Mouse (Mus musculus) testis, postnatal 14 days (tissue): ENCODE data around the gene Eif2b2.

Experiments
- DNase-seq: peaks from one replicate; pipeline ENCODE4 v3.0.0; 2021; ENCODE audit warnings: low spot score

The Eif2b2 gene

DNA sequence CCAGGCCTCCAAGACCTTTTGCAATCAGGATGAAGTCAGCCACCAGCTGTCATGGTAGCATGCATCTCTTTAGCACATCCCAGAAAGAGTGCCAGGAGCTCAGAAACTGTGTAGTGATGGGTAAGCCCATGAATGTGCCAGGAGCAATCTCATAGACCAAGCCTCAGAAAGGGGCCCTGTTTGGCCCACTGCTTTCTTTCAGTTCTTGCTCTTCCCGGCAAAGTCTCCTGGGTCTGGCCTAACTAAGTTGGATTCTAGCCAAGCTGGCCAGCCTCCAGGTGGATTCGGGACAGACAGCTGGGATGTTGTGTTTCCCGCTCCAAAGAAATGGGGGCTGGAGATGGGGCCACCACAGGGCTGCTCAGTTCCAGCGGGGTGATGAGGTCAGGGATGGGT is 24.7 kb upstream of the Eif2b2 start:
- peak; percentile 67 for DNase-seq

DNA sequence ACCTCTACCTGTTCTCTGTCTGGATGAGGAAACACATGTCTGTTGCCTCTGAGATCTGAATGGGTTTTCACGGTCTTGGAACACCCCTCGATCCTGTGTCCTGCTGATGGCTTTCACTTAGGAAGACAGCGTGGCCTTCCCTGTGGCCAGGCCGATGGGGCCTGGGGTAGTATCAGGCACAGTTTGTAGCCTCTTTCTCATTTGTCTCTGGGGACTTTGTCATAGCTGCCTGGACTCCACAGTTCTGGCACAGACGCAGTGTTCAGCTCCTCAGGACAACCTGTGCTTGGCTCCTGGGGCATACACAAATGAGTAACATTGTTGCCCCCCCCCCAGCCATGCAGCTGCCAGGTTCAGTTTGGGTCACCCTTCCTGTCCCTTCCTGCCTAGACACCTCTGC is 24.2 kb upstream of the Eif2b2 start:
- DNase-seq = peak; percentile 42

DNA sequence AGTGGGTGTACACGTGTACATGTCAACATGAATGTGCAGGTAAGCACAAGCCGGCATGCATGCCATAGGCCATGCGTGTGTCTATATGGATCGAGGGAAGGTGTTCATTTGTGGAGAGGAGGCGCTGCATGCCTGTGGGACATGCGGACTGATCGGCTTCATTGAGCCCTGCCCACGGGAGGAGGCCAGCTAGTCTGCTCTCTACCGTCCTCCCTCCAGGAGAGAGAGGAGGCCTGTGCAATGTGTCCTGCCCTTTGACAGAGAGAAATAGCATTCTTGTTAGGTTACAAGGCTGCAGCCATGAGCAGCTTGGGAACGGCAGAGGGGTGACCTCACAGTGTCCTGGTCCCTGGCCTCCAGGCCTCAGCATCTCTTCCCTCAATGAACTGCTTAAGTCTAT is 23.1 kb upstream of the Eif2b2 start:
- no peak for DNase-seq

DNA sequence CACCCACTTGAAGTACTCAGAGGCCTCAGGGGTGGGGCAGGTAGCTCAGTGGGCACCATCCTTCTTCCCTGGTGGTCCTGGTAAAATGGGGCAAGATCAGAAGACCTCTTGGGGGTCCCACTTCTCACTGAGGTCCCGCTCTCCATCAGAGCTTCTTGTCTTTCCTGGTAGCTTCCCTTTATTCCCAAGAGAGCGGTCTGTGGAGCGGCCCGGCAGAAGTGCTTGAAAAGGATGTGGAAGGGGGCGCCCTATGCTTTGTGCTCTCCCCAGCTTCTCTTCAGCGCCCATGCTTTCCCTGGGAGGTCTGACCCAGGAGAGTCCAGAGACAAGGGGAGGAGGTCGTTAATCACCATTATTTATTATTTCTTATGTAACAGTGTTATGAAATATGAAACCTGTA is 21.9 kb upstream of the Eif2b2 start:
- DNase-seq = no peak

DNA sequence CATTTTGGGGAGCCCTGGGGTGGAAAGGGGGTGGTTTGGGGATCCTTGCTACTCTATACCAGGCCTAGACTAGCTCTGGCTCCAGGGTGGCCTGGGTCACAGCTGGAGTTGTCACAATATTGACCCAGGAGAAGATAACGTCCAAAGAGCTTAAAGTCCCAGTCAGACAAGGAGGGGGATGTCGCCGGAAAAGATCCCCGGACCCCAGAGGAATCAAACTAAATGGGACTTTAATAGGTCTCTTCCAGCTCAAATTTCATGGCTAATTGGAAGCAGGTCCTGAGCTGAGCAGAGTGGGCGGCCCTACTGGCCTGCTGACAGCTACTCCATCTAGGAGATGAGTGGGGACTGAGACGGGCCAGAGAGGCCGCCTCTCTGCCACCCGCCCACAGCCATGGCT is 21.3 kb upstream of the Eif2b2 start:
- no peak for DNase-seq

DNA sequence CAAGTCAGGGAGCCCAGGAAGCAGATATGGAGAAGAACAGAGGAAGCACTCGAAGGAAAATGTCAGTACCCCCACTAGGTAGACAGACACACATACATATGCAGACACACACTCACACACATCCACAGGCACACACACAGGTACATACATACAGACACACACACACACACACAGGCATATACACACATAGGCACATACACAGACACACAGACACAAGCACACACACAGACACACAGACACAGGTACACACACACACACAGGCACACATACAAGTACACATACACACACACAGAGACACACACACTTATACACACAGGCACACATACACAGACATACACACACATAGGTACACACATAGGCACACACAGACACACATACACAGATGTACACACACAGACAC is 19.3 kb upstream of the Eif2b2 start:
- no peak for DNase-seq

DNA sequence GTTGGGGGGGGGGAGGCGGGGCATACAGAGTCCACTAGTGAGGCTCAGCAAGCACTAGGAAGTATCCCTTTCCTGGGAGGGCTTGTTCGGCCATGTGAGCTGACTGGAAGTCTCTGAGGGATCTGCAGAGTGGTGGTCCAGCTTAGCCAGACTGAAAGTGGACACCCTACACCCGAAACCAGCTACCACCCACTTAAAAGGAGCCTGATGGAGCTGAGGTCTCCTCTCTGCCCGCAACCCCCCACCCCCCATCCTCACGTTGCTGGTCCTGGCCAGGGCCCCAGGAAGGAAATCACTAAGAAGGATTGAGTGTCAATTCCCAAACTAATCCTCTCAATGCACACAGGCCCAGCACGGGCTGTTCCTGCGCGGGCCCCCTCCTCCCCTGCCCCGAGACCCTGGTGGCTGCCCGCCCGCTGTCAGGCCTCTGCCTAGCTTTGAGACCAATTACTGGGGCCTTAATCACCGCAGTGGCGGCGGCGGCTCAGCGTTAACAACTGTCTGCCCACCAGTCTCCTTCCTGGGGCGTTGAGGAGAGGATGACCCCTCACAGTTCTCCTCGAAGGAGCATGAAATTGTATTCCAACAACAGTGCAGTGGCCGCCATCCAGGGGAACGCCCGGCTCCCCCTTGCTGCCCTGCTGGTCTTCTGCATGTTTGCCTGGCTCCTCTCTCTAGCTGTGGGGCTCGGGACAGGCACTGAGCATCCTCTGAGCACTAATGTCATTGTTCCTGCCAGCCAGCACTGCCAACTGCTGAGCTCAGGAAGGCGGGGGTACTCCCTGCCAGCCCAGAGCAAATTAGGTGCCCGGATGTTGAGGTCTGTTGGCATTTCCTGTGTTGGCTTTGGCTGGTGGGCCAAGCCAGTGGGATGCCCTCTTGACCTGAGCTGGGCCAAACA is 18.1 kb upstream of the Eif2b2 start:
- DNase-seq = no peak

DNA sequence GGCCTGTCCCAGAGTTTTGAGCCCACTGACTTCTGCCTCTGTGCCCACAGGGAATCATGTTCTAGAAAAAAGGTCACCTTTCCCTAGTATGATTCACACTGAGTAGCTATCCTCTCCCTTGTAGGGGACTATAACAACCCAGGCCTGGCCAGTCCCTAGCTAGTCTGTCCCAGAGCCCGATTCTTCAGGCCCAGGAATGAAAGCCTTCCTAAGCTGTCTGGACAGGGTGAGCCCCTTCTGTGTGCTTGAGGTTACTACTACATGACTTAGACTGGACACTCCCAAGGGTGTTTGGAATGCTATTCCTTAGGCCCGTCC is 17.5 kb upstream of the Eif2b2 start:
- DNase-seq = no peak

DNA sequence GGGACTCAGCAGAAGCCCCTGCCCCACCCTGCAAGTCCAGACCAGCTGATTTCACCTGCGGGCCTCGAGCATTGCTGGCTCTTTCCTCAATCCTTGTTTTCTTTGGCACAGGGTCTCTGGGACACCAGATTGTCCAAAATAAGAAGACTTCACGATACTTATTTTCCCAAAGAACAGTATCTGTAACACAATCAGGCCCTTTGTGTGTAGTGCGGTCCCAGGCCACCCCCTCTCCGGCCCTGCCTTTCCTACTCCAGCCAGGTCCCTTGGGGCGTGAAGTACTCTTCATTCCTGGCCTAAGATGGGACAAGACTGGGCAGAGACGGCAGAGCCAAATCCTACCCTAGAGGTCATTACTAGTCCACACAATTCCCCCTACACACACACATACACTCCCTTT is 17.1 kb upstream of the Eif2b2 start:
- DNase-seq = no peak

DNA sequence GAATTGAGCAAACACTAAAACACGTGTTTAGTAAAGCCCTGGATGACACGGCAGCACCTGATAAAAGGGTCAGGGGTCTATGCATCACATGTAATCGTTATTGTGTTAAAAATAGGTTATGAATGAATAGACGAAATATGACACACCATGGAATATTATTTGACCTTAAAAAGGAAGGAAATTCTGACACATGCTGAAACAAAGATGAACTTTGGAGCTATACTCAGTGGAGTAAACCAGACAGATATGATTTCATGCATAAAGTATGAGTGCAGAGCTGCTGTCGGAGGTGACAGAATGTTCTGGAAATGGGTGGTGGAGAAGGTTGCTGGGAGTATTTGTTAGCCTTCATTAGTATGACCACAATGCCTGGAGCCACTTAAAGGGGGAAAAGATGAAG is 15.6 kb upstream of the Eif2b2 start:
- no peak for DNase-seq

DNA sequence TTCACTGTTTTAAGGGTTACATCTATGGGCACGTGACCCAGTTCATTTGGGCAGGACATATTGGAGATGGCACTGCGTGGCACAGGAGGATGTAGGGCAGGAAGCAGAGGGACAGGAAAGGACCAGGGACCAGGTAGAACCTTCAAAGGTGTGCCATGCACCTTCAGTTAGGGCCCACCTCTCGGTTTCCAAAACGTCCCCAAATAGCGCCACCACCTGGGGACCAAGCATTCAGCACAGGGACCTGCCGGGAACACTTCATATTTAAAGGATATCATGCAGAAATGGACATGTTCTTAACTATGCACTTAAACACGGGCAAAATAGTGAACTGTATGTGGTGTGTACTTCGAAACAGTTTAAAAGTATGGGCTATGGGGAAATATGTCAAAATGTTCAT is 15.2 kb upstream of the Eif2b2 start:
- no peak for DNase-seq

DNA sequence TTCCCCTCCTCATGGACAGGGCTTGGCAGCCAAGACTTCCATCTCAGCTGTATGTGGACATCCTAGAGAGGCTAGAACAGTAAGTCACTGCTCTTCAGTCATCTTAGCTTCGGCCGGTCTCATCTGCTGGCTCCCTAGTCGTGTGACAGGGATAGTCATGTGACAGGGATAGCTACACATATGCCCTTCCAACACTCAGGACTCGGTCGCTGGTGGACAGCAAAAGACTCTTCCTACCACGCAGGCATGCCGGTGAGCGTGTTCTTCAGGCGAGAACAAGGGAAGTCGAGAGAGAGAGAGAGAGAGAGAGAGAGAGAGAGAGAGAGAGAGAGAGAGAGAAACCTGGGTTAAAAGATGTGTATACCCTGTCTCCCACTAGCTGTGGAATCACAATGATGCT is 13.9 kb upstream of the Eif2b2 start:
- no peak for DNase-seq

DNA sequence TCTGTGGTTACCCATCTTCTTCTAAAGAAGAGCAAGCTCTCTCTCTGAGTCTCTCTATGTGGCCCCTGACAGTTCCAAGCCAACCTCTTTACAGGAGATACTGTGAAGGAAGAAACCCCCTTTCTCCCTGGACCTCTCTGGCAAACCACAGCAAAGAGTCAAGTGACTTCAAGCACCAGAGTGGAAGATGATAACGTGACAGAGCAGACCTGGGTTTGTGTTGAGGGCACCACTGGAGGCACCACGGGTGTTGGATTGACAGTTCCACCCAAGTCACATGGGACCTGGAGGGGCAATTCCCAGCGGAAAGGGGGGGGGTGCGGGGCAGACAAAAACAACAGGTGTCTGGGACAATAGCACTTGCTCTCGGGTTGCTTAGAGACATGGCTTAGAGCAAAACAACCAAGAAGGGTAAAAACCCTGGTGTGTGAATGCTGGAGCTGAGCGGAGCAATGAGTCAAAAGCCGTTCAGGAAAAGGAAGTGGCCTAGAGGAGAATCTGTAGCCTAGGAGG is 10.5 kb upstream of the Eif2b2 start:
- DNase-seq = no peak

DNA sequence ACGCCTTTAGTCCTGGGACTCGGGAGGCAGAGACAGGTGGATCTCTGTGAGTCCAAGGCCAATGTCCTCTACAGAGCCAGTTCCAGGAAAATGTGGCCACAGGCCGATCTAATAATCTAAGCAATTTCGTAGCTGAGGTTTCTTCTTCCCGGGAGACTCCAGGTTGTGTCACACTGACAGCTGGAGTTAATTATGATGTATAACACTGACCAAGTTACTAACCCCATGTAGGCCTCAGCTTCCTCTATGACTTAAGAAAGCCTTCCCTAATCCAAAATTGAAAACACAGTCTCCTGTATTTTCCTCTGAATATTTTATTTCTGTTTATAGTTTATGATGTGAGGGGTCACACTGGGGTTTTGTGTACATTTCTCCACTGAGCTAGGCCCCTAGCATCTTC is 4.2 kb upstream of the Eif2b2 start:
- no peak for DNase-seq

DNA sequence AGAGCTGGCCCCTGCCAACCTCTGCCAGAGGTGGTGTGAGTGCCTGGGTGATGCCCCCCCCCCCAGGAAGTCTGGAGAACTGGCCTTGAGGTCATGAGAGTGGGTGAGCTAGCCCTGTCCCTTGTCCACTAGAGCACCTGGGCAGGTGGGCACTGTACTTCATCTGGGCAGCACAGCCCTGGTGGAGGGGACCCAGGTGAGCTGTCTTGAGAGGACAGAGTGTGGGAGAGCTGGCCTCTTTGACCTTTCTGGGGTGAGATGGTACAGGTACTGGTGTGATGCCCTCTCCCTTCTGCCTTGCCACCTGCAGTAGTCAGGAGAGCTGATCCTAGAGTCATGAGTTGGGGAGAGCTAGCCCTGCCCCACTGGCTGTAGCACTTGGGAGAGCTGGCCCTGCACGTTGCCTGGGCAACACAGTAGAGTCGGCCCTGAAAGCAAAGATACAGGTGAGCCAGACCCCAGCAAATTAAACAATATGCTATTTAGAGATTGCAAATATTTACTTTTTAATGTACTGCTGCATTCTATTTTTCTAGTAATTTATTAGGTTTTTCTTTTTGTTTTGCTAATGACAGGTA is 1.5 kb upstream of the Eif2b2 start:
- DNase-seq = no peak

DNA sequence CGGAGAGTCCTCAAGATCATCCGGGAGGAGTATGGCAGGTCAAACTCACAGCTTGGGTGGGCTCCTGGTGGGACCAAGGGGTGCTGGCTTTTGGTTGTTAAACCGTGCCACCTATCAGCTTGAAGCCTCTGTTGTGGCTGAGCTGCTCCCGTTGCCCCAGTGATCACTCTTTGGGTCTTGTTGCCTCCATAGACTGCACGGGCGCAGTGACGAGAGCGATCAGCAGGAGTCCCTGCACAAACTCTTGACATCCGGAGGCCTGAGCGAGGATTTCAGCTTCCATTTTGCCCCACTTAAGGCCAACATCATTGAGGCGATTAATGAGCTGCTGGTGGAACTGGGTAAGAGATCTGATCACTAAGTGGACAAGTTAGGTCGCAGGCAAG is 617 bp downstream of the Eif2b2 start:
- DNase-seq = no peak

DNA sequence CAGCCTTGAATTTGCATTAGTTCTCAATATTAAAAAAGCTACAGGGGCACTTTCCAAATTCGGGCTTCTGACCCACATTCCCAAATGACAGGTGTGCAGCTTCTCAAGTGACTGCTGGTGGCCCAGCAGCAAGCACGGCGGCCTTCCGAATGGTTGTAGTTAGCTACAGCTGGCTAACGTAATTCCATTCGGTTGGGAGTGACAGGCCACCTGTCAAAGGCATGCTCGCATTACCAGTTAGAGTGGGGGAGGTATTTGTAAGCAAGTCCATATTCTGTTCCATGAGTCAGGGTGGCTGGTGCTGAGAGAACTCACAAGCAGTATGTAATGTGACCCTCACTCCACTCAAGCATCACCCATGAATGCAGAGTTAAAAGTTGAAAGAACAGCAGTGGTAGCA is 7.9 kb downstream of the Eif2b2 start:
- no peak for DNase-seq

DNA sequence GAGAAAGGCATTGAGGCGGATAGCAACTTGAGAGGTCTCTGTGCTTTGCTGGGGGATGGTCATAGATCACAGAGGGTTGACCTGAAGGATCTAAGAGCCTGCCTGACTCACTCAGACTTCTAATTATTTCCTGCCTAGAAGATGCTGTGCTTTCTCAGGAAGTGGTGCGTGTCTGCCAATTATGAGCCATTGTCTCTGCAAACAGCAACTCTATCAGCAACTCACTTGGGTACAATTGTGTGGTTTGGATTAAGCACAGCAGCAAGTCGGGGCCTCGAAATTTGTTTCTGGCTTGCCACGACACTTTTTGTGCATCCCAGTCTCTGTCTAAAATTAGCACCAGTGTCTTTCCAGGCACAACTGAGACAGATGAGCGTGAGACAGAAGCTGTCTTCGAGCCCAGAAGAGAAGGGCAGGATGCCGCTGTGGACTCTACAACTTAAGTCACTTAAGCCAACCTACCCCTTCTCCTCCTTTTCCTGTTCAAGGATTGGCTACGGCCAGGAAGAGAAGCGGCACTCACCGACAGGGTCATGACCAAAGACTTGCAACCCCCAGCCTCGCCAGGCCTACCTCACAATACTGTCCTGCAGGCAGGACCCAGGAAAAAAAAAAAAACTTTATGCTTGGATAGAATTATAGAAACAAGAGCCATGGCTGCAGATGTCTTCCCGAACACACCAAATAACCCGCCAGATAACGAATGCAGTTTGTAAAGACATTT is 8.8 kb downstream of the Eif2b2 start:
- no peak for DNase-seq

DNA sequence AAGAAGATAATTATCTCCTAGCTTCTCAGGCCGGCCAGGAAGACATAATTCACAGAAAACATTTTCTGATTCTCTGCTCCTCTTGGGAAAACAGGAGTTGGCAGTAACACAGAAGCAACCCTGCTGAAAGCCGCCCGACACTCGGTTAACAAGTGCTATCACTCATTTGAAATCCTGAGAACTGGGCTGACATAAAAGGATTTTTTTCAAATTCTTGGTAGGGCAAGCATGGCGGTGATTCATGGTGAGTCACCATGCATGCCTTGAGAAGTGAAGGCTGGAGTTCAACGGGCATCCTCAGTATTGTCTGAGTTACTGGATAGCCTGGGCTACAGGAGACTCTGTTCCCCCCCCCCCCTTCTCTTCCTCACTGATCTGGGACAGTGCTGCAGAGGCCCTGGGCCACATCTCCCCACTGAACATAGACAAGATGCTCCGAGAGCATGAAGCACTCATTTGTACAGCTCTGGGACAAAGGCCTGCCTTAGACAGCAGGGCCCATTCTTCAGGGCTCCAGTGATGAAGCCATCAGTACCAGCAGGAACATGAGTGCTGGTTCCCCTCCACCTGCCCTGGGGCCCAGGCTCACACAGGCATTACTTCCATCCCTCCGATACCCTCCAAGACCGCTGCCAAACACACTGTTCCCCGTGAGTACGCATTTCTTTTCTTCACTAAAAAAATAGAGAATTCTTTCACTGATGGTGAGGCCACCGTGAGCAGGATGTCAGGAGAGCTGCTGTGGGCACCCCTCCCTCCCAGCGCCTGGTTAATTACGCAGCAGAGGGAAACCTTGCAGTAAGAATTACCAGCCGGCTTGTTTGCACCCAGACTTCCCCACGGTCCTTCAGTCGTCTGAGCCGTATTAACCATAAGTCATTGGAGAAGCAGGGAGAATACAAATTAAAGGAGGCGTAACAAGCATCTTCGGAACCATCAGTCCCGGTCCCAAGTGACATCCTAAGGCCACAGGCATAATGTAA is 14.4 kb downstream of the Eif2b2 start:
- no peak for DNase-seq

DNA sequence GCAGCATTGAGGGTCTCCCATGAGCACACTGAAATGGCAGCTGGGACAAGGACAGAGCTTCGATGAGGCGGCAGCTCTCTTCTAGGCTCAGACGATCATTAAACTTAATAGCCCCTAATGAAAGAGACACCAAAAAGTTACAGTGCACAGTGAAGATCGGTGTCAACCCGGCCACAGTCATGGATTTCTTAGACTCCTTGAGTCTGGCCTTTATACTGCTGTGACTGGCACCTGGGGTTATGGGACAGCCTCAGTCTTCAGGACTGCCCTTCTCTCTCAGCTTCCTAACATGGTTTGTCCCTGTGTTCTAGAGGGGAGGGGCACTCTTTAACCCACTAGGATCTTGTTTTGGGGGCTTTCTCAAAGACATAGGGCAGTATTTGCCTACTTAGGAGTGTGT is 18.3 kb downstream of the Eif2b2 start:
- no peak for DNase-seq

DNA sequence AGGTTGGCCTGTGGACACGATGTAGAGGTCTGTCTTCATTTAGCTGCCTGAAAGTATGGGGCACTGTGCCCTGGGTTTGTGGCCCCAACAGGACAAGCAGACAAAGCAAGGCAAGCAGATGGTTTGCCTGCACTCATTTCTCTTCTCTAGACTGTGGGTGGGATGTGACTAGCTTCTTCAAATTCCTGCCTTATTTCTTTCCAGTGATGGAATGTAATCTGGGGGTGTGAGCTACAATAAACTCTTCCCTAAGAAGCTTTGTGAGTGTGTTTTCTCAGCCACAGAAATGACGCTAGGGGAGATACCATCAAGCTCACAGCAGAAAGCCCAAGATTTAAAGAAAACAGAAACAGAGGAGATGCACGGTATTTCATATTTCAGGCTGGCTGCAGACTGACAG is 32.8 kb downstream of the Eif2b2 start:
- no peak for DNase-seq
